In the genomic region with DNA sequence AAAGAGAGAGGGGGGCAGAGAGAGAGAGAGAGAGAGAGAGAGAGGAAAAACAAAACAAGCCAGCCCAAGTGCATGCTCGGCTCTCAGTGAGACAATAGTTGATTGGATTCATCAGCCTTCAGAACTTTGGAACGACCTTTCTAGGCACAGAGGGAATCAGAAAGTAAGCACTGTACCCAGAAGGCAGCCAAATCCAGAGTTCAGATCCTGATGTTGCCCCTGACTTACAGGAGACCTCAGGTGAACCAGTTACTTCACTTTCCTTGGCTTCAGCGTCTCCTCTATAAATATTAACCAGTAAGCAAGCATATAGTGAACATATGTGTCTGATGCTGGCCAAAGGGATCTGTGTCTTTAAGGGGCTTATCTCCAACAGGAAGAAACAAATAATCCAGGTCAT, we compare ENCODE assay signal across 21 mouse cellular contexts. TPM values are rescaled to one million over a fixed set of nuclear protein-coding genes. Genes with fewer than 3 reads are reported as not detected.
DNase-seq lines count a peak whose midpoint lies in the region; ATAC-seq and TF ChIP-seq lines count a peak whose summit lies in the region.
"Had no signal": no experiment of that assay in that cellular context is flagged by ENCODE, and none has a peak within 500 bp of the region (broad histone marks: within the 10 kb centered on the region; RNA-seq: fewer than 3 reads in every experiment).

No protein-coding gene starts in this region.

- H3K9me3 ChIP-seq in embryonic facial prominence, embryonic 13.5 days, result no peaks in the 10 kb centered on the region
- H3K9me3 ChIP-seq in embryonic facial prominence, embryonic 10.5 days, result no peaks in the 10 kb centered on the region
- no peaks in the 10 kb centered on the region for H3K9me3 ChIP-seq in stomach, embryonic 16.5 days (replicated peaks; ENCODE audit: control insufficient read depth, low read length)
- no peaks in the 10 kb centered on the region for H3K9me3 ChIP-seq in stomach, postnatal 0 days (ENCODE audit: control insufficient read depth, low read length)
- H3K9me3 ChIP-seq: forebrain, embryonic 10.5 days had no signal

- no peak overlapping the region for H3K27ac ChIP-seq in embryonic facial prominence, embryonic 13.5 days
- H3K27ac ChIP-seq in embryonic facial prominence, embryonic 10.5 days (replicated peaks), result no peak overlapping the region
- H3K27ac ChIP-seq in stomach, embryonic 16.5 days (ENCODE audit: low read length), result peak overlapping the region; percentile 25; the same call in 1 of the 2 replicates
- no peak overlapping the region for H3K27ac ChIP-seq in stomach, postnatal 0 days (replicated peaks)
- H3K27ac ChIP-seq: forebrain, embryonic 10.5 days had no signal

- DNase-seq in embryonic facial prominence, embryonic 10.5 days (ENCODE audit: low spot score), result no peak
- DNase-seq in kidney, adult 9 months, result peak; percentile 67
- no peak for DNase-seq in kidney, postnatal 10 days
- DNase-seq in stomach, postnatal 0 days (ENCODE audit: low spot score), result no peak
- peak; percentile 24 for DNase-seq in yolk sac, embryonic 10.5 days (ENCODE audit: low spot score)
- DNase-seq in retina, embryonic 14.5 days (ENCODE audit: low spot score), result no peak
- DNase-seq: adrenal gland, postnatal 14 days; cerebellum, adult 11 months; cerebellum, postnatal 10 days; heart, adult 18-20 months; kidney, adult 18-20 months; layer of hippocampus, postnatal 36 days; lung, postnatal 10 days; right cerebral cortex, adult 18-20 months; thymus, adult 2 months had no signal

- TF ChIP-seq CTCF in stomach, postnatal 0 days (IDR thresholded peaks at IDR 0.05; ENCODE audit: low read depth), result no peak

- no peaks in the 10 kb centered on the region for H3K27me3 ChIP-seq in embryonic facial prominence, embryonic 13.5 days
- H3K27me3 ChIP-seq in embryonic facial prominence, embryonic 10.5 days (replicated peaks; ENCODE audit: low read depth, poor library complexity, severe bottlenecking), result peaks cover 11% of the 10 kb centered on the region
- no peaks in the 10 kb centered on the region for H3K27me3 ChIP-seq in stomach, embryonic 16.5 days (ENCODE audit: control insufficient read depth, insufficient read depth, low read length)
- H3K27me3 ChIP-seq in stomach, postnatal 0 days (ENCODE audit: control insufficient read depth, insufficient read depth, low read length), result no peaks in the 10 kb centered on the region
- H3K27me3 ChIP-seq: Patski had no signal

- 0 out of 2 replicates have a peak overlapping the region, but pooled peaks have one; percentile 17 for H3K9ac ChIP-seq in embryonic facial prominence, embryonic 13.5 days
- H3K9ac ChIP-seq in stomach, embryonic 16.5 days (ENCODE audit: low read length), result no peak overlapping the region
- H3K9ac ChIP-seq in stomach, postnatal 0 days (ENCODE audit: low read length), result no peak overlapping the region

- H3K36me3 ChIP-seq in embryonic facial prominence, embryonic 13.5 days, result 0 out of 2 replicates have a peak, but pooled peaks cover 4% of the 10 kb centered on the region
- peaks cover 7% of the 10 kb centered on the region for H3K36me3 ChIP-seq in embryonic facial prominence, embryonic 10.5 days (replicated peaks)
- H3K36me3 ChIP-seq in stomach, embryonic 16.5 days (ENCODE audit: control insufficient read depth, insufficient read depth, low read length), result no peaks in the 10 kb centered on the region
- no peaks in the 10 kb centered on the region for H3K36me3 ChIP-seq in stomach, postnatal 0 days (ENCODE audit: control insufficient read depth, insufficient read depth, low read length)

- WGBS in embryonic facial prominence, embryonic 13.5 days, result 76% methylated on average over 3 of the region's 3 CpGs
- WGBS in embryonic facial prominence, embryonic 10.5 days, result 78% methylated on average over 3 of the region's 3 CpGs
- 55% methylated on average over 3 of the region's 3 CpGs for WGBS in stomach, embryonic 16.5 days
- 59% methylated on average over 3 of the region's 3 CpGs for WGBS in stomach, postnatal 0 days

- ATAC-seq in embryonic facial prominence, embryonic 13.5 days (ENCODE audit: insufficient number of reproducible peaks, insufficient read depth, low FRiP score, low TSS enrichment, low read depth), result no peak
- ATAC-seq in stomach, embryonic 16.5 days (ENCODE audit: insufficient read depth, low FRiP score), result no peak
- no peak for ATAC-seq in stomach, postnatal 0 days (ENCODE audit: low FRiP score, low TSS enrichment)
- ATAC-seq: hindbrain, embryonic 16.5 days; Patski had no signal

- no peak for TF ChIP-seq EP300 in stomach, postnatal 0 days (optimal IDR thresholded peaks at IDR 0.05)

- H3K4me2 ChIP-seq in embryonic facial prominence, embryonic 13.5 days, result no peak overlapping the region
- no peak overlapping the region for H3K4me2 ChIP-seq in stomach, embryonic 16.5 days (ENCODE audit: low read depth, low read length)
- H3K4me2 ChIP-seq in stomach, postnatal 0 days (replicated peaks; ENCODE audit: low read depth), result no peak overlapping the region

- peaks cover 11% of the 10 kb centered on the region for H3K4me1 ChIP-seq in embryonic facial prominence, embryonic 13.5 days
- H3K4me1 ChIP-seq in embryonic facial prominence, embryonic 10.5 days, result peaks cover 33% of the 10 kb centered on the region
- H3K4me1 ChIP-seq in stomach, embryonic 16.5 days (ENCODE audit: control insufficient read depth, insufficient read depth, low read length), result peaks cover 19% of the 10 kb centered on the region
- H3K4me1 ChIP-seq in stomach, postnatal 0 days (replicated peaks; ENCODE audit: control insufficient read depth, insufficient read depth), result no peaks in the 10 kb centered on the region

- H3K4me3 ChIP-seq in embryonic facial prominence, embryonic 13.5 days, result no peak overlapping the region
- H3K4me3 ChIP-seq in embryonic facial prominence, embryonic 10.5 days, result no peak overlapping the region
- H3K4me3 ChIP-seq in stomach, embryonic 16.5 days (replicated peaks; ENCODE audit: low read length), result no peak overlapping the region
- H3K4me3 ChIP-seq in stomach, postnatal 0 days (ENCODE audit: low read depth, low read length), result no peak overlapping the region
- H3K4me3 ChIP-seq: forebrain, embryonic 10.5 days had no signal

RNA-seq across cellular contexts. Expression of a gene that starts 3.4 kb away (rescaled TPM):
- polyA plus RNA-seq in embryonic facial prominence, embryonic 13.5 days (2015; fragmentation: Nextera tagmentation; extraction: Ambion mirVana), result 8.3 and 10.0 TPM in 2 replicates
- polyA plus RNA-seq in embryonic facial prominence, embryonic 10.5 days (2016; fragmentation: Nextera tagmentation; extraction: Ambion mirVana), result 4.1 and 5.5 TPM in 2 replicates
- polyA plus RNA-seq in stomach, embryonic 16.5 days (2015; fragmentation: Nextera tagmentation; extraction: Ambion mirVana), result 8.9 and 10.7 TPM in 2 replicates
- 12.6 and 13.4 TPM in 2 replicates for polyA plus RNA-seq in stomach, postnatal 0 days (2015; fragmentation: Nextera tagmentation; extraction: Ambion mirVana)

RNA-seq across cellular contexts. Expression of a gene that starts 27.1 kb away (rescaled TPM):
- 3.9 and 5.5 TPM in 2 replicates for polyA plus RNA-seq in embryonic facial prominence, embryonic 13.5 days (2015; fragmentation: Nextera tagmentation; extraction: Ambion mirVana)
- polyA plus RNA-seq in embryonic facial prominence, embryonic 10.5 days (2016; fragmentation: Nextera tagmentation; extraction: Ambion mirVana), result 2.8 and 3.2 TPM in 2 replicates
- polyA plus RNA-seq in stomach, embryonic 16.5 days (2015; fragmentation: Nextera tagmentation; extraction: Ambion mirVana), result 3.0 and 6.1 TPM in 2 replicates
- polyA plus RNA-seq in stomach, postnatal 0 days (2015; fragmentation: Nextera tagmentation; extraction: Ambion mirVana), result 1.3 and 1.9 TPM in 2 replicates

RNA-seq across cellular contexts. Expression of a gene that starts 30.1 kb away (rescaled TPM):
- 51.5 and 58.6 TPM in 2 replicates for polyA plus RNA-seq in embryonic facial prominence, embryonic 13.5 days (2015; fragmentation: Nextera tagmentation; extraction: Ambion mirVana)
- polyA plus RNA-seq in embryonic facial prominence, embryonic 10.5 days (2016; fragmentation: Nextera tagmentation; extraction: Ambion mirVana), result 69.4 and 69.8 TPM in 2 replicates
- 40.1 and 48.1 TPM in 2 replicates for polyA plus RNA-seq in stomach, embryonic 16.5 days (2015; fragmentation: Nextera tagmentation; extraction: Ambion mirVana)
- polyA plus RNA-seq in stomach, postnatal 0 days (2015; fragmentation: Nextera tagmentation; extraction: Ambion mirVana), result 24.6 and 27.5 TPM in 2 replicates

RNA-seq across cellular contexts. Expression of a gene that starts 30.6 kb away (rescaled TPM):
- 1.8 and 2.5 TPM in 2 replicates for polyA plus RNA-seq in embryonic facial prominence, embryonic 13.5 days (2015; fragmentation: Nextera tagmentation; extraction: Ambion mirVana)
- 2.6 TPM in 2 replicates for polyA plus RNA-seq in embryonic facial prominence, embryonic 10.5 days (2016; fragmentation: Nextera tagmentation; extraction: Ambion mirVana)
- polyA plus RNA-seq in stomach, embryonic 16.5 days (2015; fragmentation: Nextera tagmentation; extraction: Ambion mirVana), result 1.2 and 1.4 TPM in 2 replicates
- 0.38 and 0.40 TPM in 2 replicates for polyA plus RNA-seq in stomach, postnatal 0 days (2015; fragmentation: Nextera tagmentation; extraction: Ambion mirVana)
- polyA plus RNA-seq: midbrain, postnatal 0 days; Patski had no signal

RNA-seq across cellular contexts. Expression of a gene that starts 42.4 kb away (rescaled TPM):
- polyA plus RNA-seq in embryonic facial prominence, embryonic 13.5 days (2015; fragmentation: Nextera tagmentation; extraction: Ambion mirVana), result 1,121 and 1,158 TPM in 2 replicates
- polyA plus RNA-seq in embryonic facial prominence, embryonic 10.5 days (2016; fragmentation: Nextera tagmentation; extraction: Ambion mirVana), result 1,409 and 1,454 TPM in 2 replicates
- 937 and 1,037 TPM in 2 replicates for polyA plus RNA-seq in stomach, embryonic 16.5 days (2015; fragmentation: Nextera tagmentation; extraction: Ambion mirVana)
- polyA plus RNA-seq in stomach, postnatal 0 days (2015; fragmentation: Nextera tagmentation; extraction: Ambion mirVana), result 740 and 754 TPM in 2 replicates

Comparison
In these comparisons a context has a peak if more than half of its experiments do, and no peak if none do; other contexts are left out.
1. DNase-seq: peak in kidney, adult 9 months (single experiment) and yolk sac, embryonic 10.5 days (single experiment); none in embryonic facial prominence, embryonic 10.5 days (single experiment), kidney, postnatal 10 days (single experiment), stomach, postnatal 0 days (single experiment) and retina, embryonic 14.5 days (single experiment).